Mouse (Mus musculus) cerebellum, postnatal 4 days (tissue): Measurements from ENCODE around the gene 2310011J03Rik.

ENCODE experiments used
- DNase-seq, 2 experiments: peaks; one replicate each; pipeline ENCODE4 v3.0.0; 2022; ENCODE audit warnings: low spot score in 2 of 2, mixed read lengths in 1 of 2

The 2310011J03Rik gene

GRCm38 (mm10) chr10:80341491-80342304, 21.4 kb upstream of the 2310011J03Rik start:
- no peak for DNase-seq

DNA sequence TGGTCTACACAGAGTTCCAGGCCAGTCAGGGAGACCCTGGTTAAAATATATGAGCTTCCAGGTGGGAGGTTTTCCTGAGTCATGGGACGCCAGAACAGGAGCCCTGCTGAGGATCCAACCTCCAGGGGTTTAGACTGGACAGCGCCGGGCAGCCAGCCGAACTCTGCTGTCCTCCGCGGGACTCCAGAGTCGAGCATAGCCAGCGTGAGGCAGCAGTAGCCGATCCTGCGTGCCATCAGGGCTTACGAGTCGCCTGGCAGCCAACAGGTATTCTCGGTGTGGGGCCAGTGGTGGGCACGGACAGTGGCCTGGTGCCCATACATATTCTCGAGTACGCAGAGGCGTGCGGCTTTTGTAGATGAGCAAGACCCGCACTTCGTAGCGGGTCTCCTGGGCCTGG, 20.7 kb upstream of the 2310011J03Rik start:
- DNase-seq, result no peak

DNA sequence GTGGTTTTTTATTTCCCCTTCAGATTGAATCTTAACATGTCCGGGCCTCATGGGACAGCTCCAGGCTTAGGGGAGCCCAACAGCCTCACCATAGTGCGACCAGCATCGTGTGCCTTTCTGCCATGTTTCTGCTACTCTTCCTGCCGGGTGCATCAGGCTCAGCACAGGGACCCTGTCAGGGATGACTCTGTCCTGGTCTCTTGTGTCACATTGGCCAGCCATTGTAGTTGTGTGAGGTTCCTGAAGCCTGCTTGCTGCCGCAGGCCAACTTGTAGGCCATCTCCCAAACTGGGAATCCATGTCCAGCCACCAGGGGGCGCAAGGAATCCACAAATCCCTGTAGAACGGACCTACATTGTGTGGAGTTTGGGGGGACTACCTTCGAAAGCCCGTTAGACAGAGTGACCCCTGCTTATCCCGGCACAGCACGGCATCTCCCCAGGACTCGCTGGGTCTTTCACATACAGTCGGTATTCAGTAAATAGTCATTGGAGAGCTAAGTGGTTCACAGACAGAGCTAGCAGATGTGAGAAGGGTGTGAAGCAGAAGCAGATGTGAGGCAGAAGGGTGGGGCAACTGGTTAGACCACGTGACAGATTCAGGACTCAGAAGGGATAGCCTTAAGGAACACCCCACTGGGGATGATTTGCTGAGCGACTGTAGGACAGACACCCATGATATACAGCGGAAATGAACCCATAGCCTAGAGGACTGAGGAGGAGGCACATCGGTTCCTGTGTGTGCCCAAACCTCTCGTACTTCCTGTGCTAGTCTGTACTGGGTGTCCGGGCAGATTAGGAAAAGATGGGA, 19.8 kb upstream of the 2310011J03Rik start:
- DNase-seq, result peak; percentile 89 to 90

DNA sequence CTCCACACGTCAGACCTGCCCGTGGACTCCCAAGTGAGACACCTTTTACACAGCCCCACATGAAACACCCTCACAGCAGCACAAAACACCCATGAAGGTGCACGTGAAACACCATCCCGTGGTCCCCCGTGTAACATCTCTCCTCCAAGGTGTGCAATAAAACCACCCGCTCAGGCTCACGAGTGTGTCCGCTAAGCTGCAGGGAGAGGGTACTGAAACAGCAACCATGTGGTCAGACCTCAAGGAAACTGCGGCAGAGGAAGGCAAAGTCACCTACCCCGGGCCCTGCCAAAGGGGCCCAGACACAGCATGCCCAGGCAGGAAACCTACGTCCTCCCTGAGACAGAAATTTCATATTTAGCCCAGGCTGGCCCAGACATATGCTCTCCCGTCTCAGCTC, 15.9 kb upstream of the 2310011J03Rik start:
- DNase-seq, result no peak

DNA sequence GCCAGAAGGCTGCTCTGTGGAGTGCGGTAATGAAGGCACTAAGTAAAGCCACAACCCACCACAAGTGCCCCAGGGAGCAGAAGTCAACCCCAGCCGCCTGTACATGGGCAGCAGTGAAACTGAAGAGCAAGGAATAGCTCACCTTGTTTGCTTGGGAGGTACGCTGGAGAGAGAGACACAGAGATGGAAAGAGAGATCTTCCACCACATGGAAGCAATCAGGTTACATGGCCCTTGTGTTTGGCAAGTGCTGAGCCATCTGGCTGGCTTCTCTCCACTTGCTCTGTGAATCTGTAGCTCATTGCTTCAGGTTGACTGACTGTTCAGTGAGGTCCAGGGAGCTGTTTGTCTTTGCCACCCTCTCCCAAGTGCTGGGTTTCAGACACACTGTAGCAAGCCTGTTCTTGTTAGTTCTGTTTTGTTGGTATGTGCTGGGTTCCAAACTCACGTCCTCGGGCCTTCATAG, 12.2 kb upstream of the 2310011J03Rik start:
- no peak for DNase-seq

- no peak for DNase-seq
Observed at GRCm38 (mm10) chr10:80331636-80332524, 11.5 kb upstream of the 2310011J03Rik start.

- no peak for DNase-seq
Observed at GRCm38 (mm10) chr10:80330888-80331287, 10.6 kb upstream of the 2310011J03Rik start.

DNA sequence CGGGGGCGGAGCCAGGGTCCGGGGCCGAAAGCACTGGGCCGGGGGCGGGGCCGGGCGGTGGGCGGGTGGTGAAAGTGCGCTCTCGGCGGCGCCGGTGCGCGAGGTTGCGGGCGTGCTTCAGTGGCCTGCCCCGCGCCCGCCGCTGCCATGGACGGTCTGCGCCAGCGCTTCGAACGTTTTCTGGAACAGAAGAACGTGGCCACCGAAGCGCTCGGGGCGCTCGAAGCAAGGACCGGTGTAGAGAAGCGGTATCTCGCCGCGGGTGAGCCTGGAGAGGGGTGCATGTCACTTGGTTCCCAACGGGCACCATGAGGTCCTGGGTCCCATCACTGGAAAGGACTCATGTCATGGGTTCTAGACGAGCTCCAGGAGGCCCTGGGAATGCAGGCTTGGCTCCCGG, 9.7 kb upstream of the 2310011J03Rik start:
- no peak for DNase-seq

GRCm38 (mm10) chr10:80329273-80330081, 9.1 kb upstream of the 2310011J03Rik start, which contains the start of the genes Pcsk4 and Reep6:
TSS of gene Pcsk4 (minus strand) at chr10:80329498.
TSS of gene Reep6 (plus strand) at chr10:80329953.
- peak; percentile 95 to 97 for DNase-seq

- DNase-seq, result no peak
Observed at GRCm38 (mm10) chr10:80325045-80325444, 4.7 kb upstream of the 2310011J03Rik start.

- no peak for DNase-seq
Observed at GRCm38 (mm10) chr10:80324120-80325037, 4.0 kb upstream of the 2310011J03Rik start.

- DNase-seq, result no peak
Observed at GRCm38 (mm10) chr10:80323261-80324119, 3.2 kb upstream of the 2310011J03Rik start.

DNA sequence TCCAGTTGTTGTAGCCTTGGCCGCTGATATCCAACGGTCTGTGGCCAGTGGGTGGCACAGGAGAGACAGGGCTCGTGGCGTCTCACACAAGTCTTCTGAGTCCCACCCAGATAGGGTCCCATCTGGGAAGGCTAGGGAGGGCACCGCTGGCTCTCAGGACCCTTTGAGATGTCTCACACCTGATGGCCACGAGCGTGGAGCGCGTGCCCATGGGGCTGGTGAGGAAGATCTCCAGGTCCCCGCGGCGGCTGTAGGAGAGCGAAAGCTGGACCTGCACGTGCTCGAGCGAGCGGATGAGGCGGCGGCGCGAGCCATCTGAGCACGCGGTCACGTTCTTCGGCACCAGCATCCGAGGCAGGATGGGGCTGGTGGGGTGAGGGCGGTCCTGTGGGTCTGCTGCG, 2.5 kb upstream of the 2310011J03Rik start:
- DNase-seq, result no peak

- DNase-seq, result no peak
Observed at GRCm38 (mm10) chr10:80321670-80322581, 1.6 kb upstream of the 2310011J03Rik start.

GRCm38 (mm10) chr10:80321014-80321669, 805 bp upstream of the 2310011J03Rik start:
- no peak for DNase-seq

DNA sequence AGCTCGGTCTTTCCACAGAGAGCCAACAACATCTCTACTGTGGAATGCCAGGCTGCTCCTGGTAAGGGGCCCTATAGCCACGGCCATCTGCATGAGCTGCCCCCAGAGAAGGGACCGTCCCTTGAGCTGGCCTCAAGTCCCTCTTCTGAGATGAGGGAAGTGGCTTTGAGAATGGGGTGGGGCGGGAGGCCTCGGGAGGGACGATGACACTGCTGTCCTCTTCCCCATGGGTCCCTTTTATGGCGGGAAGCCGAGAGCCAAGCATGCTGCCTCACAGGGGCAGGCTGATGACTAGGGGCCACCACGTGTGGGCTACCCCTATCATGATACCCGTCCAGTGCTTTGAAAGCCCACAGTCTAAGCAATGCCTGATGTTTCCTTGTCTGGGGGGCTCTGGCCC, 3.3 kb downstream of the 2310011J03Rik start:
- DNase-seq, result no peak

GRCm38 (mm10) chr10:80316359-80316781, 4.0 kb downstream of the 2310011J03Rik start:
- DNase-seq, result no peak
